Mouse (Mus musculus) testis, adult 2 months (tissue): Measurements from ENCODE around the gene Slc30a1.

Experiments used
- CTCF ChIP-seq: fragments of 200-500 bp; IDR thresholded peaks from 2 replicates; pipeline ENCODE4 v1.5.1; 2012; ENCODE audit warnings: low read depth, mild to moderate bottlenecking, inconsistent platforms, low read length, moderate library complexity; ENCODE audit not compliant: control insufficient read depth, insufficient read depth, insufficient replicate concordance
- POLR2A ChIP-seq: fragments of 200-500 bp; IDR thresholded peaks from 2 replicates; pipeline ENCODE4 v1.6.1; 2012; ENCODE audit warnings: low read depth, mild to moderate bottlenecking, inconsistent platforms, low read length, moderate library complexity; ENCODE audit not compliant: control insufficient read depth

DNA sequence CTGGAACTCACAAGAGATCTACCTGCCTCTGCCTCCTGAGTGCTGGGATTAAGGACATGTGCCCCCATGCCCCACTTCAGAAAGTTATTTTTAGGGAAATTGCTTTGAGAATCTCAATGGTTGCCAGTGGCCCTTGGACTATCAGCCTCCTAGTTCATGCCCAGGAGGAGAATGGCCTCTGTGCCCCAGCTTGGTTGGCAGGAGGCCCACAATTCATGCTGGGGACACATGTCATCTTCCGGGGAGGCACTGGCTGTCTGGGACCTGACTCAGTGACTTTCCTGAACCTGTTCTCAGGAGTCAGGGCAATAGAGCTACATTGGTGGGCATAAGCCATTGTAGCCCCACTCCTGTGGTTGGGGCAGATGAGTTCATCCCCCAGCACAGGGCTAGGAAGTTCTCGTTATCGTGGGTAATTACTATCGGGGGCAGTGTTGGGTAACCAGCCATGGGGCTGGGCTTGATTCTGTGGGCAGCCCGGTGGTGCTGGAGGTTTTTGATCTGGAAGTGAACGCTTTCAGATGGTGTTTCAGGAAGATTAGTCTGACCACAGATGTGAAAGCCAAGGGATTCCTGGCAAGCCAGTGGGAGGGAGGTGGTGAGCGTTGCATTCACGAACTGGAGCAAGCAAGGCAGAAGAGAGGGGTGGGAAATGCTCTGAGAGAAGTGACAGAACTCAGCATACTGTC lies 25.5 kb upstream of the Slc30a1 start:
- TF ChIP-seq CTCF (no peak), POLR2A (no peak)
